Mouse (Mus musculus): Measurements from ENCODE around the gene Serpina7.

GRCm38 (mm10) chrX:139064078-139064477, 21.0 kb downstream of the Serpina7 start:
- no peak for TF ChIP-seq CTCF (IDR thresholded peaks at IDR 0.05; ENCODE audit: extremely low read depth, insufficient read depth, low read length)
- TF ChIP-seq POLR2A (IDR thresholded peaks at IDR 0.05; ENCODE audit: extremely low read depth, insufficient read depth, low read length): no peak
